Mouse (Mus musculus) CH12.LX (cell line): ENCODE data around the gene Chd1. TPM values are rescaled to one million over a fixed set of nuclear protein-coding genes. Genes with fewer than 3 reads are reported as not detected.

Source experiments
- DNase-seq: peaks from one replicate; pipeline ENCODE4 v3.0.0-alpha.2; 2013; ENCODE audit errors: extremely low read depth
- H3K27ac ChIP-seq: 2 replicates; pipeline ENCODE4 v1.5.1; 2012; ENCODE audit warnings: low read depth, mild to moderate bottlenecking, control low read depth, moderate library complexity; ENCODE audit not compliant: insufficient read depth
- H3K27me3 ChIP-seq: replicated peaks from 2 replicates; pipeline ENCODE3; 2012; ENCODE audit warnings: inconsistent platforms
- H3K36me3 ChIP-seq, 2 experiments: replicated peaks in 1 of 2; 2 replicates each; pipeline versions ENCODE3 to v1.6.1; 2012; ENCODE audit warnings: inconsistent platforms in 1 of 2, low read length in 1 of 2, mild to moderate bottlenecking in 1 of 2, mixed read lengths in 1 of 2, moderate library complexity in 1 of 2; ENCODE audit not compliant: control insufficient read depth in 1 of 2, insufficient read depth in 1 of 2
- H3K4me1 ChIP-seq, 2 experiments: 2 replicates each; pipeline ENCODE4 v1.6.1; 2012; ENCODE audit warnings: inconsistent platforms in 1 of 2, moderate library complexity in 1 of 2; ENCODE audit not compliant: insufficient read depth in 2 of 2, control insufficient read depth in 1 of 2
- H3K4me2 ChIP-seq: 2 replicates; pipeline ENCODE4 v1.6.1; 2012; ENCODE audit warnings: low read depth, mild to moderate bottlenecking, control low read depth; ENCODE audit not compliant: poor library complexity, insufficient read depth, severe bottlenecking
- H3K4me3 ChIP-seq, 3 experiments: fragments of 150-350 bp in 1 of 3; sonication (generic) in 1 of 3; replicated peaks in 1 of 3; 2 replicates each; pipeline versions ENCODE3 to v1.5.1; 2011 to 2012; ENCODE audit warnings: low read depth in 2 of 3, low read length in 2 of 3, mild to moderate bottlenecking in 2 of 3, moderate library complexity in 2 of 3, control low read depth in 1 of 3, improper control_type of control experiment in 1 of 3, inconsistent platforms in 1 of 3, mixed read lengths in 1 of 3; ENCODE audit not compliant: poor library complexity in 1 of 3
- H3K79me2 ChIP-seq: replicated peaks from 2 replicates; pipeline ENCODE4 v1.6.1; 2012; ENCODE audit warnings: mild to moderate bottlenecking, moderate library complexity; ENCODE audit not compliant: control insufficient read depth, poor library complexity, insufficient read depth, severe bottlenecking; ENCODE audit errors: extremely low read depth
- H3K9ac ChIP-seq: 2 replicates; pipeline ENCODE4 v1.6.1; 2012; ENCODE audit warnings: low read depth, mild to moderate bottlenecking, control low read depth, moderate library complexity; ENCODE audit not compliant: insufficient read depth
- H3K9me3 ChIP-seq: replicated peaks from 2 replicates; pipeline ENCODE3; 2012; ENCODE audit warnings: low read length, inconsistent platforms, mixed read lengths
- BHLHE40 ChIP-seq: IDR thresholded peaks from 2 replicates; pipeline ENCODE4 v1.6.1; 2011; ENCODE audit warnings: mild to moderate bottlenecking, low read depth, low read length, improper control_type of control experiment
- CHD1 ChIP-seq: IDR thresholded peaks from 2 replicates; pipeline ENCODE4 v1.6.1; 2012; ENCODE audit warnings: low read depth, low read length, improper control_type of control experiment, inconsistent platforms
- CHD2 ChIP-seq: IDR thresholded peaks from 2 replicates; pipeline ENCODE4 v1.6.1; 2011; ENCODE audit warnings: low read length, improper control_type of control experiment
- CTCF ChIP-seq, 2 experiments: IDR thresholded peaks in 1 of 2; conservative IDR thresholded peaks in 1 of 2; 2 replicates each; pipeline ENCODE4 v1.5.1; 2011 to 2012; ENCODE audit warnings: low read depth in 2 of 2, low read length in 2 of 2, improper control_type of control experiment in 1 of 2, inconsistent platforms in 1 of 2, mild to moderate bottlenecking in 1 of 2, moderate library complexity in 1 of 2
- E2F4 ChIP-seq: IDR thresholded peaks from 2 replicates; pipeline ENCODE4 v1.6.1; 2011; ENCODE audit warnings: low read depth, low read length, improper control_type of control experiment; ENCODE audit not compliant: insufficient replicate concordance
- ELF1 ChIP-seq: IDR thresholded peaks from 2 replicates; pipeline ENCODE4 v1.6.1; 2014; ENCODE audit warnings: low read depth, mild to moderate bottlenecking, inconsistent platforms, low read length, improper control_type of control experiment
- IRF4 ChIP-seq: IDR thresholded peaks from 2 replicates; pipeline ENCODE4 v1.6.1; 2014; ENCODE audit warnings: low read depth, mild to moderate bottlenecking, inconsistent platforms, low read length, improper control_type of control experiment
- KAT2A ChIP-seq: IDR thresholded peaks from 2 replicates; pipeline ENCODE4 v1.6.1; 2012; ENCODE audit warnings: low read length, improper control_type of control experiment, inconsistent platforms; ENCODE audit not compliant: insufficient replicate concordance
- MAZ ChIP-seq: IDR thresholded peaks from 2 replicates; pipeline ENCODE4 v1.6.1; 2012; ENCODE audit warnings: low read depth, mild to moderate bottlenecking, inconsistent platforms, low read length, improper control_type of control experiment, moderate library complexity
- MEF2A ChIP-seq: IDR thresholded peaks from 2 replicates; pipeline ENCODE4 v1.6.1; 2014; ENCODE audit warnings: low read depth, mild to moderate bottlenecking, inconsistent platforms, low read length, improper control_type of control experiment, borderline replicate concordance
- NELFE ChIP-seq: IDR thresholded peaks from 2 replicates; pipeline ENCODE4 v1.6.1; 2011; ENCODE audit warnings: low read depth, low read length, improper control_type of control experiment
- NRF1 ChIP-seq: IDR thresholded peaks from 2 replicates; pipeline ENCODE4 v1.6.1; 2014; ENCODE audit warnings: low read depth, mild to moderate bottlenecking, inconsistent platforms, low read length, improper control_type of control experiment, moderate library complexity
- POLR2A ChIP-seq: IDR thresholded peaks from 2 replicates; pipeline ENCODE4 v1.6.1; 2011; ENCODE audit warnings: low read depth, mild to moderate bottlenecking, improper control_type of control experiment, low read length
- POLR2AphosphoS2 ChIP-seq: IDR thresholded peaks from 2 replicates; pipeline ENCODE4 v1.6.1; 2011; ENCODE audit warnings: low read depth, low read length, improper control_type of control experiment
- SIN3A ChIP-seq: IDR thresholded peaks from 2 replicates; pipeline ENCODE4 v1.6.1; 2012; ENCODE audit warnings: low read length, improper control_type of control experiment, inconsistent platforms
- TCF12 ChIP-seq: IDR thresholded peaks from 2 replicates; pipeline ENCODE4 v1.6.1; 2014; ENCODE audit warnings: low read depth, mild to moderate bottlenecking, inconsistent platforms, low read length, improper control_type of control experiment
- UBTF ChIP-seq: IDR thresholded peaks from 2 replicates; pipeline ENCODE4 v1.6.1; 2012; ENCODE audit warnings: low read depth, mild to moderate bottlenecking, inconsistent platforms, low read length, improper control_type of control experiment, moderate library complexity
- USF2 ChIP-seq: conservative IDR thresholded peaks from 2 replicates; pipeline ENCODE4 v1.6.1; 2011; ENCODE audit warnings: low read depth, low read length, improper control_type of control experiment
- ZC3H11A ChIP-seq: IDR thresholded peaks from 2 replicates; pipeline ENCODE4 v1.6.1; 2012; ENCODE audit warnings: low read depth, mild to moderate bottlenecking, inconsistent platforms, low read length, improper control_type of control experiment
- ZMIZ1 ChIP-seq: IDR thresholded peaks from 2 replicates; pipeline ENCODE4 v1.6.1; 2012; ENCODE audit warnings: low read depth, mild to moderate bottlenecking, inconsistent platforms, low read length, improper control_type of control experiment
- dilution Hi-C: fragments of 300-500 bp; cut with MboI; formaldehyde crosslinking; loops from 2 replicates; pipeline ENCODE4 v1.14.3; 2020; ENCODE audit warnings: low sequenced_read_pairs; ENCODE audit not compliant: extremely low pct_unique_long_range_greater_than_20kb, extremely low pct_ligation_motif_present
- in situ Hi-C: fragments of 300-500 bp; cut with MboI; formaldehyde crosslinking; loops from 3 replicates; pipeline ENCODE4 v1.14.3; 2019; ENCODE audit warnings: low sequenced_read_pairs, low pct_ligation_motif_present, low pct_unique_long_range_greater_than_20kb, mixed read lengths
- polyA plus RNA-seq: library from polyadenylated mRNA; unstranded; fragments of >175 nt; gene quantifications from 2 replicates; pipeline ENCODE4 v1.2.1, GENCODE M21; 2012; ENCODE audit warnings: low read depth; ENCODE audit not compliant: insufficient read length
- total RNA-seq, 2 experiments: library from RNA; depleted of rRNA; stranded (reverse); fragments of 300-350 nt in 1 of 2; fragments of >200 nt in 1 of 2; gene quantifications; 2 replicates each; pipeline ENCODE4 v1.2.3; 2012 to 2014

The Chd1 gene
- total and polyA plus RNA-seq, 3 experiments, result 29.6 to 45.0 (median 32.0) TPM

DNA sequence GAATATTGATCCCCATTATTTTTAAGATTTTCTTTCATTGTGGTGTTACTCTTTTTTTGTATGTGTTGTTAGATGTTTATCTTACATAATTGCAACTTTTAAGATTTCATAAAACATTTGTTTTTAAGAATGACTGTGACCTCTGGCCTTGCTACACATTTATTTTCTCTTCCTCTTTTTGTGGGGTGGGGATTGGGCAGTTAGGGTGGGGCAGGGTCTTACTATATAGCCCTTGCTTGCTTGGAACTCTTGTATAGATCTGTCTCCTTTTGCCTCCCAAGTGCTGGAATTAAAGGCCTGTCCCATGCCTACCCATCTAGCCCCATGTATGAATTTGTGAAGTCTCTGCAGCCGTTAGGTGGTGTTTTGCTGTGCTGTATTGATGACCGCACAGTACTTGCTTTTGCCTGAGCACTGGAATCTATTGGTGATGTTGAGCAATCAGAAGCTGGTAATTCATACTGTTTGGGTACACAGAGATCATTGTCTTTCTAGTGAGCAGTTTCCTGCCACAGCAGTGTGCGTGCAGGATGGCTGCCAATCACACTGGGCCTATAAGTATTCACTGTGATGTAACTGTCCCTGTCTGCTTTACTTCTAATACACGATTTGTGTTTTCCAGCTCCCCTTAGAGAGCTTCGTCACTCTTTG lies 69.9 kb downstream of the Chd1 start:
- TF ChIP-seq IRF4 (0 out of 2 replicates have a peak, but pooled peaks have one; percentile 9), BHLHE40 (0 out of 2 replicates have a peak, but pooled peaks have one; percentile 10), CTCF (conservative IDR thresholded peaks at IDR 0.05 in 1 of 2, IDR thresholded peaks at IDR 0.05 in 1 of 2; ENCODE audit: low read depth in 2 of 2, low read length in 2 of 2) (no peak)
- no peaks in the 10 kb centered on the region for H3K9me3 ChIP-seq
- peaks cover 3 to 15% of the 10 kb centered on the region in 2 experiments for H3K36me3 ChIP-seq
- no peak overlapping the region for H3K4me2 ChIP-seq
- H3K4me3 ChIP-seq, result no peak overlapping the region
- H3K79me2 ChIP-seq, result no peaks in the 10 kb centered on the region
- dilution Hi-C loops (no loop called here), in situ Hi-C loops (no loop called here)
- peak; percentile 14 for DNase-seq
- H3K4me1 ChIP-seq, result peaks cover 8 to 68% of the 10 kb centered on the region in 2 experiments
- peak overlapping the region; percentile 52; the same call in 1 of the 2 replicates for H3K27ac ChIP-seq
- H3K27me3 ChIP-seq, result no peaks in the 10 kb centered on the region
- H3K9ac ChIP-seq, result no peak overlapping the region

DNA sequence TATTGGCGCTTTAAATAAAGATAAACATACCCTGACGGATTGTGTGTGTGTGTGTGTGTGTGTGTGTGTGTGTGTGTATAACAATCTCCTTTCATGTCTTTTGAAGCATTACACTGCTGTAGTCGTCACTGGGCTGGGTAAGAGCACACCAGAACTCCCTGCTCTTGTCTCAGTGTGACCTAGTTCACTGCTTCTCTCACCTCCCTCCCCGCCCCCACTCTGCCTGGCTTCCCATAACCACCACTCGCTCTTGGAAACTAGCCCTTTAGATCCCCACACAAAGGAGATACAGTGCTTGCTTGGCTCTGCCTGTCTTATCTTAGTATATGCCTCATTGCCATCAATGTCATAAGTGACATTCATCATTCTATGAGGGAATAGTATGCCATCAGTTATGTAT lies 71.6 kb downstream of the Chd1 start:
- no peak for DNase-seq
- TF ChIP-seq CHD2, result no peak
- TF ChIP-seq ELF1, result no peak
- no peak for TF ChIP-seq MEF2A
- TF ChIP-seq UBTF, result no peak
- no peak for TF ChIP-seq MAZ
- no peak for TF ChIP-seq KAT2A
- no peak for TF ChIP-seq ZC3H11A
- no peak for TF ChIP-seq NRF1
- TF ChIP-seq POLR2AphosphoS2, result no peak
- TF ChIP-seq POLR2A, result no peak
- TF ChIP-seq E2F4, result no peak
- TF ChIP-seq ZMIZ1, result no peak
- no peak for TF ChIP-seq TCF12
- TF ChIP-seq NELFE, result no peak
- no peak for TF ChIP-seq SIN3A
- no peak for TF ChIP-seq CHD1
- TF ChIP-seq USF2, result no peak
- H3K4me1 ChIP-seq, result peaks cover 6 to 52% of the 10 kb centered on the region in 2 experiments
- no peaks in the 10 kb centered on the region for H3K9me3 ChIP-seq
- H3K36me3 ChIP-seq, result peaks cover 0 to 2% of the 10 kb centered on the region in 2 experiments
- dilution Hi-C loops (no loop called here), in situ Hi-C loops (no loop called here)
- no peak overlapping the region for H3K9ac ChIP-seq
- H3K27me3 ChIP-seq, result no peaks in the 10 kb centered on the region
- H3K4me3 ChIP-seq, result no peak overlapping the region
- no peak overlapping the region for H3K4me2 ChIP-seq
- no peak overlapping the region for H3K27ac ChIP-seq
- no peaks in the 10 kb centered on the region for H3K79me2 ChIP-seq
